Mouse (Mus musculus) hindlimb bud, embryonic 11.5 days (tissue): ENCODE measurements around the gene Mip.
A peak's percentile ranks its signal among the peaks of the same experiment; 100 is the strongest.
"Not testable (repeated sequence)": the region's sequence is repeated elsewhere in the genome, so short reads cannot be mapped to it uniquely, and the experiment has no call there.

Experiments used
- DNase-seq: peaks from one replicate; pipeline ENCODE4 v3.0.0-alpha.2; 2012; ENCODE audit warnings: low read depth, low spot score; ENCODE audit errors: extremely low spot score

Mip gene

GRCm38 (mm10) chr10:128225538-128225937 is at the start of gene Mip:
TSS of gene Mip (plus strand) at chr10:128225838.
- no peak for DNase-seq

- DNase-seq, result peak; percentile 73
These were observed 49.5 kb upstream of the Mip start for GRCm38 (mm10) chr10:128175996-128176755.

- DNase-seq, result no peak
These were observed 48.3 kb upstream of the Mip start for GRCm38 (mm10) chr10:128177316-128177715.

GRCm38 (mm10) chr10:128179989-128180388 is 45.6 kb upstream of the Mip start, which contains the start of gene Rbms2:
TSS of gene Rbms2 (minus strand) at chr10:128180297.
- no peak for DNase-seq

- no peak for DNase-seq
These were observed 41.3 kb upstream of the Mip start for GRCm38 (mm10) chr10:128184296-128184695.

- no peak for DNase-seq
These were observed 40.2 kb upstream of the Mip start for GRCm38 (mm10) chr10:128185277-128185940.

- peak; percentile 97 for DNase-seq
These were observed 39.7 kb upstream of the Mip start for GRCm38 (mm10) chr10:128185959-128186358.

GRCm38 (mm10) chr10:128187181-128187605 is 38.4 kb upstream of the Mip start:
- DNase-seq, result no peak

GRCm38 (mm10) chr10:128188242-128188877 is 37.3 kb upstream of the Mip start:
- peak; percentile 88 for DNase-seq

- no peak for DNase-seq
These were observed 34.2 kb upstream of the Mip start for GRCm38 (mm10) chr10:128191472-128191871.

GRCm38 (mm10) chr10:128192030-128192766 is 33.4 kb upstream of the Mip start:
- DNase-seq, result not testable (repeated sequence)

- DNase-seq, result no peak
These were observed 32.5 kb upstream of the Mip start for GRCm38 (mm10) chr10:128193113-128193512.

- DNase-seq, result peak; percentile 73
These were observed 31.6 kb upstream of the Mip start, which contains the start of gene Gls2 for GRCm38 (mm10) chr10:128194024-128194550. TSS of gene Gls2 (plus strand) at chr10:128194457.

- no peak for DNase-seq
These were observed 30.8 kb upstream of the Mip start for GRCm38 (mm10) chr10:128194551-128195461.

GRCm38 (mm10) chr10:128201856-128202255 is 23.8 kb upstream of the Mip start:
- no peak for DNase-seq

GRCm38 (mm10) chr10:128204941-128205340 is 20.7 kb upstream of the Mip start:
- no peak for DNase-seq

- DNase-seq, result no peak
These were observed 17.3 kb upstream of the Mip start for GRCm38 (mm10) chr10:128208326-128208725.

GRCm38 (mm10) chr10:128209311-128210009 is 16.2 kb upstream of the Mip start:
- DNase-seq, result no peak

- DNase-seq, result no peak
These were observed 15.5 kb upstream of the Mip start for GRCm38 (mm10) chr10:128210131-128210530.
